Mouse (Mus musculus) ovary, postnatal 10 days (tissue): ENCODE measurements around the gene Uso1.
A peak's percentile ranks its signal among the peaks of the same experiment; 100 is the strongest.

Source experiments
- DNase-seq: peaks from one replicate; pipeline ENCODE4 v3.0.0; 2022; ENCODE audit warnings: low spot score

Uso1 gene

GRCm38 (mm10) chr5:92137239-92138046, at the start of gene Uso1:
Uso1 (plus strand) TSS chr5:92137938.
- peak; percentile 93 for DNase-seq

GRCm38 (mm10) chr5:92093263-92094061, 44.3 kb upstream of the Uso1 start:
- no peak for DNase-seq

- no peak for DNase-seq
Observed at GRCm38 (mm10) chr5:92094062-92094415, 43.7 kb upstream of the Uso1 start.

DNA sequence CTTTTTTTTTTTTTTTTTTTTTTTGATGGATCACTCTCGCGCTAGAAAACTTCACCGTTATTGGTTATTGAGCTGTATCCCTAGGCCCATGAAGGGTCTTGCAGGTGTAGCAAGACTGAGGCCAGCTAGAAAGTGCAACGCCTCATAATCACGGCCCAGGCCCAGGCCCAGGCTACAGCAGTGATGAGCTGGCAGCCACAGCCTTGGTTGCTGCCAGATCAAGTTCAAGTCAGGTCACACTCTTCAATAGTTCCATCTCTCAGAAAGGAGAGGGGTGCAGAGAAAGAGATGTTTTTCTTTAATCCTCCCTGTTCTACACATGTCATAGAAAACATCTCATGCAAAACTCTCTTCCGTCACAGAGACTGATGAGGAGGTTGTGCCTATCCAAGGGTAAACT, 41.0 kb upstream of the Uso1 start:
- no peak for DNase-seq

GRCm38 (mm10) chr5:92097779-92098178, 40.0 kb upstream of the Uso1 start:
- no peak for DNase-seq

- DNase-seq = no peak
Observed at GRCm38 (mm10) chr5:92098351-92099109, 39.2 kb upstream of the Uso1 start.

DNA sequence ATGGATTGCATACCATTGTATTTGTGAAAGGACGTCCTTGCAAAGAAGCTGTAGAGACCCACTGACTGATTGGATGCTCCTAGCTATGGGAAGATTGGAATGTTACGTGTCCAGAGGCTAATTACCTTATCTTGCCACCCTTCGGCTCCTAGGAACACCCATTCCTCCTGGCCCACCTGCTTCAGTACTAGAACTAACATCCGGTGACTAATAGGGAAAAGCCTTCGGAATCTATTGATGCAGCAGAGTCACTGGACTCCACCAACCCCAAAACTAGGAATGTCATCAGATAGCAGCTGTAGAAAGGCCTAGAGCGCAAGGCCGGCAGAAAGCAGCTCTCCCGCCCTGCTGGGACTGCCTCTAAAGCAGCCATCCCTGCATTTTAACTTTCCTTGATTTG, 36.1 kb upstream of the Uso1 start:
- DNase-seq = no peak

DNA sequence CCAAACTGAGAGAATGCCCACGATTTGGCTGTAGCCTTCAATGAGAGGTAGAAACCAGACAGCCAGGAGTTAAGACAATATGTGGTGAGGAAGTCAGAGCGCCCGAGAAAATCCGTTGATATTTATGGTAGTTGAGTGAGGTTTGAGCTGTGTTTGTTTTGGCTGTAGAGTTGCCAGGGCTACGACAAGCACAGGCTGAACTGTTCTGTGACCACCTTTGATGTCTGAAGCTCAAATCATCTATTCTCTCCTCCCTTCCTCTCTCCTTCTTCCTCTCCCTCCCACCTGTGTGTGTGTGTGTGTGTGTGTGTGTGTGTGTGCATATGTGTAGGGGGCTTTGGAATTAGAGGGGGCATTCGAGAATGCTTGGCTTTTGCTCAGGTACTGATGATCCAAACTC, 34.7 kb upstream of the Uso1 start:
- DNase-seq = no peak

GRCm38 (mm10) chr5:92103816-92104415, 33.8 kb upstream of the Uso1 start:
- DNase-seq = no peak

DNA sequence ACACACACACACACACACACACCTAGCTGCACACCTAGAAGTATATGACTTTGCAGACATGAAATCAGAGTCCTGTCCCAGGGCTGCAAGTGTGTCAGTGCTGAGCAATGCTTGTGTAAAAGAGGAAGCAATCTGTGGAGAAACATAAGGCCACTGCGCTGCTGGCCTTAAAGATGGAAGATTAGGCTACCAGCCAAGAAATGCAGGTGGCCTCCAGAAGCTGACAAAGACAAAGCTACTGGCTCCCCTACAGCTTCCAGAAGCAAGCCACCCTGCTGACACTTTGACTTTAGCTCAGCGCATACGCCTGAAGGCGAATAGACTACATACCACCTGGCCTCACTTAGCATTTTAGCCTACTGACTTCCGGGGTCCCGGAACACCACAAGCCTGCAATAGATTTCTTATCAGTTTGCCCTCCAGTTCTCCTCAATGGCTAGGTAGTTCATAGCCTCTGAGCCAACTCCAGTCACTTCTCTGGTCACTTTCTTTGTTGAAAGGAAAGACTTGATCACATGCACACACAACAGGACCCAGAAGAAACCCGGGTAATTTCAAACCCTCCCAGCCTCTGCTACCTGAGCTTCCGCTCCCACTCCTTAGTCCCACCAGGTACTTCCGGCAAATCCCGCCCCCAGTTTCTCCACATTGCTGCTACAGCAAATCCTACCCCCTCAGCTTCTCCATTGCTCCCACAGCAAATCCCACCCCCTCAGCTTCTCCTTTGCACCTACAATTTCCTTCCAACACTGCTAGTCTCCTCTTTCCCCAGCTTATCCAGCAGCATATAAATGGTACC, 31.2 kb upstream of the Uso1 start:
- DNase-seq = no peak

- DNase-seq = no peak
Observed at GRCm38 (mm10) chr5:92107282-92107681, 30.5 kb upstream of the Uso1 start.

GRCm38 (mm10) chr5:92110818-92111355, 26.9 kb upstream of the Uso1 start:
- DNase-seq = no peak

DNA sequence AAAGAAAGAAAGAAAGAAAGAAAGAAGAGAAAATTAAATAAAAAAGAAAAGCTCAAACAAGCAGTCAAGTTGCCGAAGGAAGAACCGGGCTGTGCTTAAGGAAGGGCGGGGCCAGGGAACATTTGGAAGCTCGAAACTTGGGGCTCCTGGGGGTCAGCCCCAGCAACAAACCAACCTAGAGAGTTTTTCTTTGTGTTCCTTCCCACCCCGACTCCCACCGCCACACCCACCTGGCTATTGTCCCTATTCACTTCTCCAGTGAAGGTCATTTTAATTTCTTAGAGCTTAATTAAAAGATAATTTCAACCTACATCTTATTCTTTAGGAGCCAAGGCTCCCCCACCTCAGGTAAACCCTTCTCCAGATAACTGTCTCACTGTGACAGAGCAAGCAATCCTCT, 25.6 kb upstream of the Uso1 start:
- DNase-seq = no peak

DNA sequence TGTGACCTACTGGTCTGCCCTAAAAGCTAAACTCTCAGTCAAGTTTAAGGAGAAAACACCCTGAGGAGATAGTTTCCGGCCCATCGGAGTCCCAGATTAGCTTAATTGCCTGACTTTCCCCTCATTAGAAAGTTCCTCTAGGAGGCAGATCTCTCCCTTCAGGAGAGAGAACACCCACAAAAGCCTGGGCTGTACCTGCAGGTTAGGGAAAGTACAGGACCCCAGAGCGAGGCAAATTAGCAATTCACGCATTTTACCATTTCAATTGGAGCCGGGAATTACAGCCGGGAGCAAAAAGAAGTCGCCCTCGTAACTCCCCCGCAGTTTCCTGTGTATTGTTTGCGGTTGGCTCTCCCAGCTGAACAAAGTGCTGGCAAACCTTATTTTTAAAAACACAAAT, 25.2 kb upstream of the Uso1 start:
- no peak for DNase-seq

GRCm38 (mm10) chr5:92113484-92113883, 24.3 kb upstream of the Uso1 start:
- DNase-seq = no peak

GRCm38 (mm10) chr5:92114223-92114622, 23.5 kb upstream of the Uso1 start:
- no peak for DNase-seq

- no peak for DNase-seq
Observed at GRCm38 (mm10) chr5:92114939-92115338, 22.8 kb upstream of the Uso1 start.

GRCm38 (mm10) chr5:92117823-92118403, 19.8 kb upstream of the Uso1 start:
- no peak for DNase-seq

DNA sequence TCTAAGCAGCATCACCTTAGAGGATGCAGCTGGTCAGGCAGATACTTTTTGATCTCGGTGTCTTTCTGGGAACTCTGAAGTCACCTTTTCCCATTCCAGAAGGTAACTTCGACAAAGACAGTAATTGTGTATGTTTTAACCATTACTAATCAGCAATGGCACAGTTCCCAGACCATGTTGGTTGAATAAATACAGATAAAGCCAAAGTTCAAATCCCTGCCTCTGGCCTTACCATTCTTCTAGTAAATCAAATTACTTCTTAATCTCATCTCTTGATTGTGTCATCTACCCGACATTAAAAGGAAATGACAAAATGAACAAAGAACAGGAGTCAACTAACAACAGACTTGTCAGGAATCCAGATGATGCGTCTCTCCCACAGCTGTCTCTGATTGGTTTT, 16.1 kb upstream of the Uso1 start:
- no peak for DNase-seq

DNA sequence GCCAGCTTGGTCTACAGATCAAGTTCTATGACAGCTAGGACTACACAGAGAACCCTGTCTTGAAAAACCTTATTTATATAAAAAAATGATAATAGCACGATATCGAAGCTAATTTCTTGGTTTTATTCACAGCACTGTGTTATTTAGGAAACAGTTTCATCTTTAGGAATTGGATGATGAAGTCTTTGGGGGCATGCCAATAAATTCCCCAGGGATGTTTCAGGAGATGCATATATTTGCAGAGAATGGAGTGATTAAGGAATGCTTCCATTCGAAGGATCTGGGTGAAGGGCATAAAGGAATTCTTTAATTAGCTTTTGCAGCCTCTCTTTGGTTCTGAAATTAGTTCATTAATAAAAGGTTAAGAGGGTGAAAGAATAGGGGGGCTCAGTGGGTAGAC, 12.3 kb upstream of the Uso1 start:
- no peak for DNase-seq

DNA sequence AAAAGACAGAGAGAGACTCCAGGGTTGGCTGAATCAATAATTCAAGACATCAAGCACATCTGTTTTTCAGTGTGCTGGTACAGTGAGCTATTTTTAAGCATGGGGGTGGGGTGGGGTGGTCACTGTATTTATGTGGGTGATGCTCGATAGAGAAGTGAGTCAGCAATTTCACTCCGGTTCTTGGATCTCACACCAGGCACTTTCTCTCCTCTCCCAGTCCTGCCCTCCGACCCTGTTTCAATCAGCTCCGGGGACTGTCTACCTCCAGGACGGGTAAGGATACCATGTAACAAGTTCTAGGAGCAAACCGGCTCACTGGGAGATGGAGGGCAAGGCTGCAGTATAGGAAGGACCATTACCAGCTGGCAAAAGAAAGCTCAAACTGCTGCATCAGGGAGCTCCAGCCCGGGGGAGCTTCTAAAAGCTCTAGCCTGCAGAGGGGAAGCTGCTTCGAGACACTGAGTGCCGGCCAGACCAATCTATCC, 10.6 kb upstream of the Uso1 start:
- no peak for DNase-seq
